ENCODE assay signal across 23 mouse cellular contexts in the genomic region with DNA sequence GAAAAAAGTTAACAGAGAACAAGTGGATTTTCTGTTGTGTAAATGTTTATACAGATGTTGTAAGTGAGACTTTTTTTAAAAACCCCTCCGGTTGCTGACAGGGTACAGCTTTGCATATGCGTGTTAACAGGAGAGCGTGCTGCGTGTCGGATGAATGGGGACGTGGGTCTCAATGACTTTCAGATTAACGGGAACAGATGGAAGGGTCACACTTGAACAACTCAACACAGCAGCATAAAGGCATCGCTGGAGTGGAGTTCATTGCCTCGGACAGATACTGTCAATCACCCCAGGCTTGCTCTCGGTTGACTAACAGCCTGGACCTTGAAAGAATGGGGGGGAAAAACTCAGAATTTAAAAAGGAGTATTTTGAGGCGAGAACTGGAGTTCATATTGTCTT. TPM values are rescaled to one million over a fixed set of nuclear protein-coding genes. Genes with fewer than 3 reads are reported as not detected.
DNase-seq lines count a peak whose midpoint lies in the region; ATAC-seq lines count a peak whose summit lies in the region.
"Had no signal": no experiment of that assay in that cellular context is flagged by ENCODE, and none has a peak within 500 bp of the region (broad histone marks: within the 10 kb centered on the region; RNA-seq: fewer than 3 reads in every experiment).

No protein-coding gene starts in this region.

- no peak overlapping the region for H3K9ac ChIP-seq in hindbrain, embryonic 14.5 days
- no peak overlapping the region for H3K9ac ChIP-seq in midbrain, embryonic 11.5 days (ENCODE audit: low read length)
- no peak overlapping the region for H3K9ac ChIP-seq in midbrain, embryonic 15.5 days
- H3K9ac ChIP-seq in embryonic facial prominence, embryonic 14.5 days (ENCODE audit: low read depth, low read length), result no peak overlapping the region
- H3K9ac ChIP-seq: heart, embryonic 12.5 days; liver, embryonic 14.5 days had no signal

- no peak overlapping the region for H3K27ac ChIP-seq in hindbrain, embryonic 10.5 days
- no peak overlapping the region for H3K27ac ChIP-seq in hindbrain, embryonic 14.5 days
- H3K27ac ChIP-seq in midbrain, embryonic 11.5 days (ENCODE audit: low read depth, low read length), result no peak overlapping the region
- no peak overlapping the region for H3K27ac ChIP-seq in midbrain, embryonic 15.5 days
- H3K27ac ChIP-seq in embryonic facial prominence, embryonic 14.5 days (replicated peaks; ENCODE audit: low read depth, low read length), result no peak overlapping the region
- H3K27ac ChIP-seq: liver, embryonic 14.5 days had no signal

- peaks cover 98% of the 10 kb centered on the region for H3K27me3 ChIP-seq in hindbrain, embryonic 10.5 days (ENCODE audit: insufficient read depth, poor library complexity, severe bottlenecking)
- H3K27me3 ChIP-seq in hindbrain, embryonic 14.5 days (ENCODE audit: control insufficient read depth, insufficient read depth, low read length), result peaks cover 99% of the 10 kb centered on the region
- peaks cover 83% of the 10 kb centered on the region for H3K27me3 ChIP-seq in midbrain, embryonic 11.5 days (ENCODE audit: control insufficient read depth, insufficient read depth, low read length)
- peaks cover 84% of the 10 kb centered on the region for H3K27me3 ChIP-seq in midbrain, embryonic 15.5 days (replicated peaks)
- H3K27me3 ChIP-seq in embryonic facial prominence, embryonic 14.5 days (replicated peaks; ENCODE audit: control insufficient read depth, insufficient read depth, low read length), result peaks cover 61% of the 10 kb centered on the region

- no peak overlapping the region for H3K4me3 ChIP-seq in hindbrain, embryonic 10.5 days
- H3K4me3 ChIP-seq in hindbrain, embryonic 14.5 days (replicated peaks; ENCODE audit: low read length), result no peak overlapping the region
- no peak overlapping the region for H3K4me3 ChIP-seq in midbrain, embryonic 11.5 days (ENCODE audit: low read depth, low read length)
- no peak overlapping the region for H3K4me3 ChIP-seq in midbrain, embryonic 15.5 days
- no peak overlapping the region for H3K4me3 ChIP-seq in embryonic facial prominence, embryonic 14.5 days (ENCODE audit: low read depth, low read length)
- H3K4me3 ChIP-seq: heart, embryonic 12.5 days had no signal

- no peaks in the 10 kb centered on the region for H3K36me3 ChIP-seq in hindbrain, embryonic 10.5 days
- H3K36me3 ChIP-seq in hindbrain, embryonic 14.5 days (replicated peaks; ENCODE audit: control insufficient read depth, insufficient read depth), result no peaks in the 10 kb centered on the region
- H3K36me3 ChIP-seq in midbrain, embryonic 11.5 days (ENCODE audit: control insufficient read depth, insufficient read depth, low read length), result no peaks in the 10 kb centered on the region
- no peaks in the 10 kb centered on the region for H3K36me3 ChIP-seq in midbrain, embryonic 15.5 days (replicated peaks)
- H3K36me3 ChIP-seq in embryonic facial prominence, embryonic 14.5 days (ENCODE audit: control insufficient read depth, insufficient read depth, low read length), result no peaks in the 10 kb centered on the region
- H3K36me3 ChIP-seq: heart, embryonic 12.5 days had no signal

- H3K4me1 ChIP-seq in hindbrain, embryonic 10.5 days (replicated peaks), result peaks cover 20% of the 10 kb centered on the region
- H3K4me1 ChIP-seq in hindbrain, embryonic 14.5 days (replicated peaks; ENCODE audit: control insufficient read depth, insufficient read depth, low read length), result no peaks in the 10 kb centered on the region
- H3K4me1 ChIP-seq in midbrain, embryonic 11.5 days (ENCODE audit: control insufficient read depth, insufficient read depth, low read length), result peaks cover 15% of the 10 kb centered on the region
- no peaks in the 10 kb centered on the region for H3K4me1 ChIP-seq in midbrain, embryonic 15.5 days
- H3K4me1 ChIP-seq in embryonic facial prominence, embryonic 14.5 days (ENCODE audit: control insufficient read depth, insufficient read depth, low read length), result 0 out of 2 replicates have a peak, but pooled peaks cover 4% of the 10 kb centered on the region

- H3K4me2 ChIP-seq in hindbrain, embryonic 14.5 days (replicated peaks), result no peak overlapping the region
- no peak overlapping the region for H3K4me2 ChIP-seq in midbrain, embryonic 11.5 days
- H3K4me2 ChIP-seq in midbrain, embryonic 15.5 days, result no peak overlapping the region
- H3K4me2 ChIP-seq in embryonic facial prominence, embryonic 14.5 days (ENCODE audit: low read depth, low read length), result no peak overlapping the region

- WGBS in hindbrain, embryonic 10.5 days, result 4% methylated on average over 11 of the region's 11 CpGs
- 8% methylated on average over 11 of the region's 11 CpGs for WGBS in hindbrain, embryonic 14.5 days
- 5% methylated on average over 11 of the region's 11 CpGs for WGBS in midbrain, embryonic 11.5 days
- WGBS in midbrain, embryonic 15.5 days, result 6% methylated on average over 11 of the region's 11 CpGs
- WGBS in embryonic facial prominence, embryonic 14.5 days, result 22% methylated on average over 11 of the region's 11 CpGs

- no peaks in the 10 kb centered on the region for H3K9me3 ChIP-seq in hindbrain, embryonic 10.5 days
- no peaks in the 10 kb centered on the region for H3K9me3 ChIP-seq in hindbrain, embryonic 14.5 days (ENCODE audit: control insufficient read depth, low read length)
- no peaks in the 10 kb centered on the region for H3K9me3 ChIP-seq in midbrain, embryonic 11.5 days (ENCODE audit: control insufficient read depth, low read length)
- H3K9me3 ChIP-seq in midbrain, embryonic 15.5 days, result no peaks in the 10 kb centered on the region
- no peaks in the 10 kb centered on the region for H3K9me3 ChIP-seq in embryonic facial prominence, embryonic 14.5 days (ENCODE audit: control insufficient read depth, low read length)
- H3K9me3 ChIP-seq: heart, embryonic 12.5 days had no signal

- ATAC-seq in hindbrain, embryonic 14.5 days (ENCODE audit: low FRiP score), result no peak
- ATAC-seq in midbrain, embryonic 11.5 days (ENCODE audit: low FRiP score), result peak; percentile 88
- no peak for ATAC-seq in midbrain, embryonic 15.5 days (replicated peaks)
- 0 out of 2 replicates have a peak, but pooled peaks have one; percentile 26 for ATAC-seq in embryonic facial prominence, embryonic 14.5 days (ENCODE audit: low read depth)

- peak; percentile 66 for DNase-seq in hindbrain, embryonic 10.5 days (ENCODE audit: low spot score)
- DNase-seq in hindbrain, embryonic 14.5 days (ENCODE audit: low spot score), result no peak
- DNase-seq in midbrain, embryonic 11.5 days (ENCODE audit: low spot score, missing footprints), result peak; percentile 89
- DNase-seq in embryonic facial prominence, embryonic 14.5 days (ENCODE audit: low spot score), result peak; percentile 48
- DNase-seq in retina, postnatal 1 day, result peak; percentile 60
- DNase-seq in adrenal gland, postnatal 25 days, result no peak
- no peak for DNase-seq in gastrocnemius, postnatal 10 days
- DNase-seq: cerebellum, adult 11-12 months; cerebellum, postnatal 36 days; heart, postnatal 4 days; kidney, adult 2 months; lung, postnatal 36 days; right cerebral cortex, postnatal 14 days had no signal

RNA-seq across cellular contexts. Expression of gene Dbx1, which starts 50.3 kb away (rescaled TPM):
- polyA plus RNA-seq in hindbrain, embryonic 10.5 days (2016; fragmentation: Nextera tagmentation; extraction: Ambion mirVana), result 42.0 and 72.1 TPM in 2 replicates
- polyA plus RNA-seq in hindbrain, embryonic 14.5 days (2014; fragmentation: Nextera tagmentation; extraction: Ambion mirVana), result 1.3 and 12.9 TPM in 2 replicates
- polyA plus RNA-seq in midbrain, embryonic 11.5 days (2014; fragmentation: Nextera tagmentation; extraction: Ambion mirVana), result 168 and 182 TPM in 2 replicates
- 23.2 and 31.7 TPM in 2 replicates for polyA plus RNA-seq in midbrain, embryonic 15.5 days (2015; fragmentation: Nextera tagmentation; extraction: Ambion mirVana)
- 5.7 and 7.7 TPM in 2 replicates for polyA plus RNA-seq in embryonic facial prominence, embryonic 14.5 days (2014; fragmentation: Nextera tagmentation; extraction: Ambion mirVana)
- not detected in 2 replicates for total RNA-seq in adrenal gland, postnatal 25 days (2021)
- under 1 TPM; 0.11 to 0.21 TPM for total RNA-seq in gastrocnemius, postnatal 10 days (2021)
- total RNA-seq: ES-E14; heart, postnatal 4 days; monocyte, adult 5-6 weeks had no signal
- polyA plus RNA-seq: C2C12; gonadal fat pad, adult 2 months; kidney, adult 2 months; large intestine, adult 2 months; limb, embryonic 11.5 days; liver, embryonic 14.5 days; urinary bladder, adult 2 months had no signal

Comparison
In these comparisons a context has a peak if more than half of its experiments do, and no peak if none do; other contexts are left out.
1. DNase-seq: peak in hindbrain, embryonic 10.5 days (single experiment), midbrain, embryonic 11.5 days (single experiment), embryonic facial prominence, embryonic 14.5 days (single experiment) and retina, postnatal 1 day (single experiment); none in hindbrain, embryonic 14.5 days (single experiment), adrenal gland, postnatal 25 days (single experiment) and gastrocnemius, postnatal 10 days (single experiment).
2. ATAC-seq: peak in midbrain, embryonic 11.5 days (single experiment) and embryonic facial prominence, embryonic 14.5 days (single experiment); none in hindbrain, embryonic 14.5 days (single experiment) and midbrain, embryonic 15.5 days (single experiment).